Mouse (Mus musculus) CH12.LX (cell line): ENCODE results near the gene Otud7b. TPM values are rescaled to one million over a fixed set of nuclear protein-coding genes. Genes with fewer than 3 reads are reported as not detected.

Source experiments
- DNase-seq: peaks from one replicate; pipeline ENCODE4 v3.0.0-alpha.2; 2013; ENCODE audit errors: extremely low read depth
- H3K27ac ChIP-seq: 2 replicates; pipeline ENCODE4 v1.5.1; 2012; ENCODE audit warnings: low read depth, mild to moderate bottlenecking, control low read depth, moderate library complexity; ENCODE audit not compliant: insufficient read depth
- H3K27me3 ChIP-seq: replicated peaks from 2 replicates; pipeline ENCODE3; 2012; ENCODE audit warnings: inconsistent platforms
- H3K36me3 ChIP-seq, 2 experiments: replicated peaks in 1 of 2; 2 replicates each; pipeline versions ENCODE3 to v1.6.1; 2012; ENCODE audit warnings: inconsistent platforms in 1 of 2, low read length in 1 of 2, mild to moderate bottlenecking in 1 of 2, mixed read lengths in 1 of 2, moderate library complexity in 1 of 2; ENCODE audit not compliant: control insufficient read depth in 1 of 2, insufficient read depth in 1 of 2
- H3K4me1 ChIP-seq, 2 experiments: 2 replicates each; pipeline ENCODE4 v1.6.1; 2012; ENCODE audit warnings: inconsistent platforms in 1 of 2, moderate library complexity in 1 of 2; ENCODE audit not compliant: insufficient read depth in 2 of 2, control insufficient read depth in 1 of 2
- H3K4me2 ChIP-seq: 2 replicates; pipeline ENCODE4 v1.6.1; 2012; ENCODE audit warnings: low read depth, mild to moderate bottlenecking, control low read depth; ENCODE audit not compliant: poor library complexity, insufficient read depth, severe bottlenecking
- H3K4me3 ChIP-seq, 3 experiments: fragments of 150-350 bp in 1 of 3; sonication (generic) in 1 of 3; replicated peaks in 1 of 3; 2 replicates each; pipeline versions ENCODE3 to v1.5.1; 2011 to 2012; ENCODE audit warnings: low read depth in 2 of 3, low read length in 2 of 3, mild to moderate bottlenecking in 2 of 3, moderate library complexity in 2 of 3, control low read depth in 1 of 3, improper control_type of control experiment in 1 of 3, inconsistent platforms in 1 of 3, mixed read lengths in 1 of 3; ENCODE audit not compliant: poor library complexity in 1 of 3
- H3K79me2 ChIP-seq: replicated peaks from 2 replicates; pipeline ENCODE4 v1.6.1; 2012; ENCODE audit warnings: mild to moderate bottlenecking, moderate library complexity; ENCODE audit not compliant: control insufficient read depth, poor library complexity, insufficient read depth, severe bottlenecking; ENCODE audit errors: extremely low read depth
- H3K9ac ChIP-seq: 2 replicates; pipeline ENCODE4 v1.6.1; 2012; ENCODE audit warnings: low read depth, mild to moderate bottlenecking, control low read depth, moderate library complexity; ENCODE audit not compliant: insufficient read depth
- H3K9me3 ChIP-seq: replicated peaks from 2 replicates; pipeline ENCODE3; 2012; ENCODE audit warnings: low read length, inconsistent platforms, mixed read lengths
- BHLHE40 ChIP-seq: IDR thresholded peaks from 2 replicates; pipeline ENCODE4 v1.6.1; 2011; ENCODE audit warnings: mild to moderate bottlenecking, low read depth, low read length, improper control_type of control experiment
- CHD1 ChIP-seq: IDR thresholded peaks from 2 replicates; pipeline ENCODE4 v1.6.1; 2012; ENCODE audit warnings: low read depth, low read length, improper control_type of control experiment, inconsistent platforms
- CHD2 ChIP-seq: IDR thresholded peaks from 2 replicates; pipeline ENCODE4 v1.6.1; 2011; ENCODE audit warnings: low read length, improper control_type of control experiment
- CTCF ChIP-seq, 2 experiments: IDR thresholded peaks in 1 of 2; conservative IDR thresholded peaks in 1 of 2; 2 replicates each; pipeline ENCODE4 v1.5.1; 2011 to 2012; ENCODE audit warnings: low read depth in 2 of 2, low read length in 2 of 2, improper control_type of control experiment in 1 of 2, inconsistent platforms in 1 of 2, mild to moderate bottlenecking in 1 of 2, moderate library complexity in 1 of 2
- E2F4 ChIP-seq: IDR thresholded peaks from 2 replicates; pipeline ENCODE4 v1.6.1; 2011; ENCODE audit warnings: low read depth, low read length, improper control_type of control experiment; ENCODE audit not compliant: insufficient replicate concordance
- ELF1 ChIP-seq: IDR thresholded peaks from 2 replicates; pipeline ENCODE4 v1.6.1; 2014; ENCODE audit warnings: low read depth, mild to moderate bottlenecking, inconsistent platforms, low read length, improper control_type of control experiment
- ETS1 ChIP-seq: conservative IDR thresholded peaks from 2 replicates; pipeline ENCODE4 v1.6.1; 2012; ENCODE audit warnings: low read depth, mild to moderate bottlenecking, inconsistent platforms, low read length, improper control_type of control experiment, moderate library complexity
- GABPA ChIP-seq: IDR thresholded peaks from 2 replicates; pipeline ENCODE4 v1.6.1; 2012; ENCODE audit warnings: low read depth, low read length, improper control_type of control experiment, inconsistent platforms; ENCODE audit not compliant: insufficient replicate concordance
- HCFC1 ChIP-seq: IDR thresholded peaks from 2 replicates; pipeline ENCODE4 v1.6.1; 2012; ENCODE audit warnings: low read depth, mild to moderate bottlenecking, inconsistent platforms, low read length, improper control_type of control experiment
- IRF4 ChIP-seq: IDR thresholded peaks from 2 replicates; pipeline ENCODE4 v1.6.1; 2014; ENCODE audit warnings: low read depth, mild to moderate bottlenecking, inconsistent platforms, low read length, improper control_type of control experiment
- JUN ChIP-seq: IDR thresholded peaks from 2 replicates; pipeline ENCODE4 v1.6.1; 2011; ENCODE audit warnings: low read depth, mild to moderate bottlenecking, low read length, improper control_type of control experiment, moderate library complexity; ENCODE audit not compliant: insufficient read depth
- KAT2A ChIP-seq: IDR thresholded peaks from 2 replicates; pipeline ENCODE4 v1.6.1; 2012; ENCODE audit warnings: low read length, improper control_type of control experiment, inconsistent platforms; ENCODE audit not compliant: insufficient replicate concordance
- MAFK ChIP-seq: IDR thresholded peaks from 2 replicates; pipeline ENCODE4 v1.6.1; 2011; ENCODE audit warnings: low read length, improper control_type of control experiment; ENCODE audit not compliant: insufficient replicate concordance
- MAX ChIP-seq: IDR thresholded peaks from 2 replicates; pipeline ENCODE4 v1.6.1; 2011; ENCODE audit warnings: low read length, improper control_type of control experiment
- MEF2A ChIP-seq: IDR thresholded peaks from 2 replicates; pipeline ENCODE4 v1.6.1; 2014; ENCODE audit warnings: low read depth, mild to moderate bottlenecking, inconsistent platforms, low read length, improper control_type of control experiment, borderline replicate concordance
- MXI1 ChIP-seq: IDR thresholded peaks from 2 replicates; pipeline ENCODE4 v1.6.1; 2011; ENCODE audit warnings: mild to moderate bottlenecking, low read depth, low read length, improper control_type of control experiment
- NELFE ChIP-seq: IDR thresholded peaks from 2 replicates; pipeline ENCODE4 v1.6.1; 2011; ENCODE audit warnings: low read depth, low read length, improper control_type of control experiment
- NRF1 ChIP-seq: IDR thresholded peaks from 2 replicates; pipeline ENCODE4 v1.6.1; 2014; ENCODE audit warnings: low read depth, mild to moderate bottlenecking, inconsistent platforms, low read length, improper control_type of control experiment, moderate library complexity
- PAX5 ChIP-seq: IDR thresholded peaks from 2 replicates; pipeline ENCODE4 v1.6.1; 2012; ENCODE audit warnings: low read length, inconsistent platforms, mixed read lengths
- POLR2A ChIP-seq: IDR thresholded peaks from 2 replicates; pipeline ENCODE4 v1.6.1; 2011; ENCODE audit warnings: low read depth, mild to moderate bottlenecking, improper control_type of control experiment, low read length
- POLR2AphosphoS2 ChIP-seq: IDR thresholded peaks from 2 replicates; pipeline ENCODE4 v1.6.1; 2011; ENCODE audit warnings: low read depth, low read length, improper control_type of control experiment
- RAD21 ChIP-seq: IDR thresholded peaks from 2 replicates; pipeline ENCODE4 v1.6.1; 2011; ENCODE audit warnings: low read depth, mild to moderate bottlenecking, low read length, improper control_type of control experiment, moderate library complexity
- RCOR1 ChIP-seq: conservative IDR thresholded peaks from 2 replicates; pipeline ENCODE4 v1.6.1; 2012; ENCODE audit warnings: low read depth, mild to moderate bottlenecking, inconsistent platforms, low read length, improper control_type of control experiment
- SIN3A ChIP-seq: IDR thresholded peaks from 2 replicates; pipeline ENCODE4 v1.6.1; 2012; ENCODE audit warnings: low read length, improper control_type of control experiment, inconsistent platforms
- SMC3 ChIP-seq: IDR thresholded peaks from 2 replicates; pipeline ENCODE4 v1.6.1; 2011; ENCODE audit warnings: low read depth, low read length, improper control_type of control experiment
- TBP ChIP-seq: conservative IDR thresholded peaks from 2 replicates; pipeline ENCODE4 v1.6.1; 2011; ENCODE audit warnings: low read depth, low read length, improper control_type of control experiment
- TCF12 ChIP-seq: IDR thresholded peaks from 2 replicates; pipeline ENCODE4 v1.6.1; 2014; ENCODE audit warnings: low read depth, mild to moderate bottlenecking, inconsistent platforms, low read length, improper control_type of control experiment
- UBTF ChIP-seq: IDR thresholded peaks from 2 replicates; pipeline ENCODE4 v1.6.1; 2012; ENCODE audit warnings: low read depth, mild to moderate bottlenecking, inconsistent platforms, low read length, improper control_type of control experiment, moderate library complexity
- USF1 ChIP-seq: IDR thresholded peaks from 2 replicates; pipeline ENCODE4 v1.6.1; 2014; ENCODE audit warnings: low read depth, mild to moderate bottlenecking, inconsistent platforms, low read length, improper control_type of control experiment
- USF2 ChIP-seq: conservative IDR thresholded peaks from 2 replicates; pipeline ENCODE4 v1.6.1; 2011; ENCODE audit warnings: low read depth, low read length, improper control_type of control experiment
- ZC3H11A ChIP-seq: IDR thresholded peaks from 2 replicates; pipeline ENCODE4 v1.6.1; 2012; ENCODE audit warnings: low read depth, mild to moderate bottlenecking, inconsistent platforms, low read length, improper control_type of control experiment
- ZKSCAN1 ChIP-seq: IDR thresholded peaks from 2 replicates; pipeline ENCODE4 v1.6.1; 2012; ENCODE audit warnings: low read depth, inconsistent platforms, low read length, improper control_type of control experiment, borderline replicate concordance
- ZMIZ1 ChIP-seq: IDR thresholded peaks from 2 replicates; pipeline ENCODE4 v1.6.1; 2012; ENCODE audit warnings: low read depth, mild to moderate bottlenecking, inconsistent platforms, low read length, improper control_type of control experiment
- ZNF384 ChIP-seq: IDR thresholded peaks from 2 replicates; pipeline ENCODE4 v1.6.1; 2012; ENCODE audit warnings: low read depth, low read length, improper control_type of control experiment, inconsistent platforms
- dilution Hi-C: fragments of 300-500 bp; cut with MboI; formaldehyde crosslinking; loops from 2 replicates; pipeline ENCODE4 v1.14.3; 2020; ENCODE audit warnings: low sequenced_read_pairs; ENCODE audit not compliant: extremely low pct_unique_long_range_greater_than_20kb, extremely low pct_ligation_motif_present
- in situ Hi-C: fragments of 300-500 bp; cut with MboI; formaldehyde crosslinking; loops from 3 replicates; pipeline ENCODE4 v1.14.3; 2019; ENCODE audit warnings: low sequenced_read_pairs, low pct_ligation_motif_present, low pct_unique_long_range_greater_than_20kb, mixed read lengths
- polyA plus RNA-seq: library from polyadenylated mRNA; unstranded; fragments of >175 nt; gene quantifications from 2 replicates; pipeline ENCODE4 v1.2.1, GENCODE M21; 2012; ENCODE audit warnings: low read depth; ENCODE audit not compliant: insufficient read length
- total RNA-seq, 2 experiments: library from RNA; depleted of rRNA; stranded (reverse); fragments of 300-350 nt in 1 of 2; fragments of >200 nt in 1 of 2; gene quantifications; 2 replicates each; pipeline ENCODE4 v1.2.3; 2012 to 2014

The Otud7b gene
- total and polyA plus RNA-seq, 3 experiments: 12.3 to 17.7 (median 14.9) TPM

DNA sequence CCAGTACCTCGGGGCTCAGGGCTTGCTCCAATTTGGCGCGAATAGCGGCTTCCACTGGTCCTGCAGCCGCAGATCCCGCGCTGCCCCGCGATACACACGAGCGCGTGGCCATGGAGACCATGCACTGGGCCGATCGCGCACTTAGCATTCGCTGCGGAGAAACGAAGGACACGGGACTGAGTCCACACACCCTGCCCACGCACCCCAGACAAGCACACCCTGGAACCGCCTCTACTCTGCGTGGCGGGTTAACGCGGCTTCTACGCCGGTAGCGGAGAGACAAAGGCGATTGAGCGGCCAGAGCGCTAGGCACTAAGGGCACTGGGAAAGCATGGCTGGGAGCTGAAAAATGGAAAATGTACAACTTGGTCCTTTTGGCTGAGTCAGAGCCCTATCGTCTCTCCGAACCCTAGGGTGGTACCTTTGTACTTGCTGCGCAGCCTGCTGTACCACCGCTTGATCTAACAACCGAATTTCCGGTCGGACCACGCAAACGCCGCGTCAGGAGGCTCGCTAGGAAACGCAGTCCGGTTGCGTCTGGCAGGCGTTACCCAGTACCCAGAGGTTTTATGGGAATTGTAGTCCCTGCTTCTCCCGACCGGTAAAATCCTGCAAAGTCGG lies 92.9 kb downstream of the Otud7b start (continued):
- no peak for TF ChIP-seq CHD1
- TF ChIP-seq MAFK: no peak
- peak; percentile 66; the same call in 1 of the 2 replicates for TF ChIP-seq KAT2A
- peak; percentile 72; the same call in 1 of the 2 replicates for TF ChIP-seq TBP
- TF ChIP-seq TCF12: no peak; the same call in 1 of the 2 replicates
- no peak for TF ChIP-seq SIN3A
- TF ChIP-seq RCOR1: no peak
- peak; percentile 80 for TF ChIP-seq POLR2A
- peak; percentile 93 for TF ChIP-seq HCFC1

DNA sequence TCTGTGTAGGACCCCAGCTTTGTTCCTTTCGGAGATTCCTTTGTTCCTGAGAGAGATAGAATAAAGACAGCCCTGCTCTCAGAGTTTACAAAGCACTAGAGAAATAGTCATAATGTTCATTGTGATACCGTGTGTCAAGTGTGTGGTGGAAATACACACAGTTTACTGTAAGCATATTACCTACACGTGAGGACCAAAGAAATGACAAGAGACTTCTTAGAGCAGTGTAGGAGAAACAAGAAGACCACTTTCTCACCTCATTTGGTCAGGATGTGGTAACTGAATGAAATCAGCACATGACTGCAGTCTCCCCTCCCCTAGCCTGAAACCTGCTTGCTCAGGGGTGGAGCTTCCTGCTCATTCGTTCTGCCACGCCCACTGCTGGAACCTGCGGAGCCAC lies 93.9 kb downstream of the Otud7b start:
- Histone ChIP-seq H3K27ac (no peak overlapping the region; the same call in 1 of the 2 replicates), H3K9me3 (peaks cover 8% of the 10 kb centered on the region), H3K4me1 (peaks cover 7 to 21% of the 10 kb centered on the region in 2 experiments), H3K4me2 (peak overlapping the region; percentile 99), H3K27me3 (no peaks in the 10 kb centered on the region), H3K36me3 (peaks cover 4 to 31% of the 10 kb centered on the region in 2 experiments), H3K79me2 (no peaks in the 10 kb centered on the region), H3K4me3 (peak overlapping the region in 2 of 3 experiments; percentile 33 to 65), H3K9ac (peak overlapping the region; percentile 70)
- dilution Hi-C loops (no loop called here), in situ Hi-C loops (no loop called here)
- DNase-seq: peak; percentile 75
- TF ChIP-seq BHLHE40 (peak; percentile 80), MAFK (no peak), TCF12 (no peak), MAX (peak; percentile 53; the same call in 1 of the 2 replicates), TBP (peak; percentile 59; the same call in 1 of the 2 replicates), RCOR1 (no peak), IRF4 (no peak), NELFE (0 out of 2 replicates have a peak, but pooled peaks have one; percentile 42), USF2 (0 out of 2 replicates have a peak, but pooled peaks have one; percentile 9), CHD1 (no peak), ETS1 (no peak), SIN3A (peak; percentile 52; the same call in 1 of the 2 replicates), RAD21 (no peak), ZNF384 (no peak), SMC3 (no peak), E2F4 (no peak), ZKSCAN1 (no peak), PAX5 (no peak), ELF1 (no peak), NRF1 (no peak), USF1 (0 out of 2 replicates have a peak, but pooled peaks have one; percentile 9), JUN (no peak), MXI1 (no peak), HCFC1 (no peak), POLR2A (no peak), GABPA (no peak), CTCF (conservative IDR thresholded peaks at IDR 0.05 in 1 of 2, IDR thresholded peaks at IDR 0.05 in 1 of 2; ENCODE audit: low read depth in 2 of 2, low read length in 2 of 2) (no peak), ZC3H11A (no peak), KAT2A (no peak), ZMIZ1 (no peak), POLR2AphosphoS2 (no peak), CHD2 (no peak), MEF2A (no peak), UBTF (no peak)
